Mouse (Mus musculus) heart, adult 2 months (tissue): Measurements from ENCODE around the gene 1110002E22Rik. TPM values are rescaled to one million over a fixed set of nuclear protein-coding genes. Genes with fewer than 3 reads are reported as not detected.

ENCODE experiments used
- DNase-seq, 2 experiments: peaks; one replicate each; pipeline ENCODE4 v3.0.0; 2021
- H3K27ac ChIP-seq: fragments of 200-600 bp; 2 replicates; pipeline ENCODE4 v1.8.1; 2022
- H3K27me3 ChIP-seq: fragments of 200-500 bp; 2 replicates; pipeline ENCODE4 v1.6.1; 2012; ENCODE audit warnings: mild to moderate bottlenecking, low read length, inconsistent platforms, mixed read lengths; ENCODE audit not compliant: control insufficient read depth, insufficient read depth
- H3K36me3 ChIP-seq: fragments of 200-500 bp; 2 replicates; pipeline ENCODE4 v1.6.1; 2012; ENCODE audit warnings: low read length, inconsistent platforms; ENCODE audit not compliant: control insufficient read depth, insufficient read depth
- H3K4me1 ChIP-seq: fragments of 200-500 bp; 2 replicates; pipeline ENCODE4 v1.6.1; 2011; ENCODE audit warnings: low read length; ENCODE audit not compliant: control insufficient read depth, insufficient read depth
- H3K4me3 ChIP-seq: fragments of 200-600 bp; 2 replicates; pipeline ENCODE4 v1.8.1; 2022
- H3K79me2 ChIP-seq: fragments of 200-500 bp; replicated peaks from 2 replicates; pipeline ENCODE4 v1.6.1; 2012; ENCODE audit warnings: mild to moderate bottlenecking, inconsistent platforms, low read length, moderate library complexity, mixed read lengths; ENCODE audit not compliant: control insufficient read depth, insufficient read depth
- H3K9ac ChIP-seq: fragments of 200-500 bp; 2 replicates; pipeline ENCODE4 v1.6.1; 2012; ENCODE audit warnings: low read depth, mild to moderate bottlenecking, control low read depth, inconsistent platforms, low read length, mixed read lengths
- CTCF ChIP-seq: fragments of 200-600 bp; IDR thresholded peaks from 2 replicates; pipeline ENCODE4 v1.8.1; 2022; ENCODE audit warnings: antibody characterized with exemption, mild to moderate bottlenecking, moderate library complexity
- EP300 ChIP-seq: fragments of 200-500 bp; IDR thresholded peaks from 2 replicates; pipeline ENCODE4 v1.6.1; 2011; ENCODE audit warnings: low read depth, low read length, control low read depth; ENCODE audit not compliant: insufficient read depth
- POLR2A ChIP-seq: fragments of 200-500 bp; IDR thresholded peaks from 2 replicates; pipeline ENCODE4 v1.6.1; 2011; ENCODE audit warnings: mild to moderate bottlenecking, low read depth, low read length, control low read depth; ENCODE audit not compliant: insufficient read depth
- WGBS: fragments of 180-500 bp; shearing (Covaris S2); methylation state at CpG from one replicate; pipeline ENCODE4 v1.1.7; 2018; 5-methylcytosine and 5-hydroxymethylcytosine counted together
- intact Hi-C: fragments of 180-260 bp; cut with DNase I; formaldehyde crosslinking; loops from one replicate; pipeline ENCODE4 v1.15.1; 2025
- polyA plus RNA-seq: library from polyadenylated mRNA; depleted of rRNA; stranded (reverse); fragments of >200 nt; gene quantifications from 2 replicates; pipeline ENCODE4 v1.2.3, GENCODE M21; 2012
- total RNA-seq, 2 experiments: library from RNA; stranded (reverse); gene quantifications; 2 replicates each; pipeline ENCODE4 v1.2.3; 2021

The 1110002E22Rik gene
- total and polyA plus RNA-seq, 3 experiments, result 14.7 to 48.8 (median 48.1) TPM

DNA sequence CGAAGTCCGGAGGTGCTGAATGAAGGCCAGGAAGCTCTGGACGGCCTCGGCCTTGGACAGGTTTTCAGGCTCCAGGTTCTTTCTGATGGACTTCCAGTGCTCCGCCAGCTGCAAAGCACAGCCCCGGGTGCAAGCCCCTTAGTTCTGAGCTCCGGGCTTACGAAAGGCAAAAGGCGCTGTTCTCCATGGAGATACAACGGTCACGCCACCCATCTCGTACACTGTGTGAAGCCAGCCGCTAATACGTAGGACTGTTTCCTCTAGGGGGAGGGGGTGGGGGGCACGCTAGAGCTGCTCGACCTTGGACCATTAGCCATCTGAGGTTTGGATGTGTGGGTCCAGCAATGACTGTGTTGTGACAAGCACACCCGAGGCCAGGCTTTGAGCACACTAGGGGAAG, 49.3 kb downstream of the 1110002E22Rik start:
- Histone ChIP-seq H3K27ac (no peak overlapping the region), H3K27me3 (no peaks in the 10 kb centered on the region), H3K9ac (no peak overlapping the region), H3K79me2 (no peaks in the 10 kb centered on the region), H3K36me3 (peaks cover 10% of the 10 kb centered on the region), H3K4me3 (no peak overlapping the region), H3K4me1 (peaks cover 7% of the 10 kb centered on the region; the same call in 1 of the 2 replicates)
- no peak for DNase-seq
- WGBS, result 85% methylated on average over 17 of the region's 17 CpGs
- intact Hi-C loops, result no loop called here
- TF ChIP-seq CTCF (no peak), EP300 (no peak), POLR2A (no peak)

DNA sequence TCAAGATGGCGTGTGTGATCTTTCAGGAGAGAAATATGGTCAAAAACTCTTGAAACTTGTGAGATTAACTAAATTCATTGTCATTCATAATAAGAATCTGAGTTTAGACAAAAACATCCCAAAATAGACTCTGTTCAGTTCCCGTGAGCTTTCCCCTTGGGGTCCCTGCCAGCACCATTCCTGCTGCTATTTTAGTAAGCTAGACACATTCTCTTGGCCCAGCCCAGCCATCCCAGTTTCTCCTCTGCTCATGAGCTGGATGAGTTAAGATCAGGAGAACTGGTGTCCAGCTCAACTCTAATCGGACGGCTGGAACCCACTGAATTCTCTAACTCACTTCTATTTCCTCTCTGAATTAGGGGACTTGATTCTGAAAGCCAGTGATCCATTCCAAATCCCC, 52.0 kb downstream of the 1110002E22Rik start:
- Histone ChIP-seq H3K4me1 (peaks cover 10% of the 10 kb centered on the region), H3K27me3 (no peaks in the 10 kb centered on the region), H3K36me3 (peaks cover 10% of the 10 kb centered on the region), H3K9ac (no peak overlapping the region), H3K79me2 (no peaks in the 10 kb centered on the region), H3K4me3 (no peak overlapping the region), H3K27ac (peak overlapping the region; percentile 68)
- TF ChIP-seq EP300 (no peak), POLR2A (no peak), CTCF (no peak)
- DNase-seq, result peak; percentile 43 to 73
- intact Hi-C loops, result no loop called here
- 36% methylated on average over 4 of the region's 4 CpGs for WGBS

DNA sequence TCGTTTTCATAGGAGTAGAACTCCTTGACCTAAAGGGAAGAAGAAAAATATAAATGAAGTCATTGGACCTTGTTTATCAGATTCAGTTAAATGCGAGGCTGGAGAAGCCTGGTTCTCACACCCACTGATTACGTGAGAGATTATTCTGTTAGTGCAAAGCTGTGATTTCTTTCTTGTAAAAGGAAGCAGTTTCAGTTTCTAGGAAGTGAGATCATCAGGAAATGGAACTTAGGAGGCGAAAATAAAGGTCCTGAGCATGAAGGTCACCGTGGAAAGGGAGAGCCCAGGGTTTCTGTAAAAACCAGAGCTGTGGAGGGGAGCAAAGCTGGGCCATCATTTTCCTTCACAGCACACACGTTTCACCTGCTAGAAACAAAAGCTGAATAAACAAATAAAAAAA, 53.5 kb downstream of the 1110002E22Rik start:
- Histone ChIP-seq H3K36me3 (peaks cover 10% of the 10 kb centered on the region), H3K27me3 (no peaks in the 10 kb centered on the region), H3K4me1 (peaks cover 10% of the 10 kb centered on the region), H3K9ac (no peak overlapping the region), H3K4me3 (no peak overlapping the region), H3K27ac (peak overlapping the region; percentile 68), H3K79me2 (no peaks in the 10 kb centered on the region)
- TF ChIP-seq CTCF (no peak), POLR2A (no peak), EP300 (no peak)
- intact Hi-C loops, result no loop called here
- DNase-seq, result no peak
- WGBS, result 34% methylated on average over 6 of the region's 6 CpGs

DNA sequence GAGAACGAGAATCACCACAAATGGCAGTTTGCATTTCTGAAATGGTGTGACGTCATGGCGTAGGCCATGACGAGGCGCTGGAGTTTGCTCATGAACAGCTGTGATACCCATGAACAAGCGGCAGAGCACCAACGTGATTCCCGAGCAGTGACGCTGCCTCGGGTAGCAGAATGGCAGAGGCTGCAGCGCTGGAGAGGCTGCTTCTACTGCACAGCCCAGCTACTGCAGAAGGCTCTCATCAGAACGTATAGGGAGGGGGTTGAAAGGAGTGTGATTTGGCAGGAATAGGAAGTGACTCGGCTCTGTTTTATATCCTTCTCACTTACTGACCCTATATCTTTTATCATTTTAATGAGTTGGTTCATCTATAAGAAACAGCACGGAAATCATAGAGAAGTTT, 54.0 kb downstream of the 1110002E22Rik start:
- H3K4me3 ChIP-seq, result no peak overlapping the region
- H3K27ac ChIP-seq, result peak overlapping the region; percentile 68
- no peak for DNase-seq
- no peaks in the 10 kb centered on the region for H3K27me3 ChIP-seq
- H3K79me2 ChIP-seq, result no peaks in the 10 kb centered on the region
- peak overlapping the region; percentile 43 for H3K9ac ChIP-seq
- H3K4me1 ChIP-seq, result peaks cover 10% of the 10 kb centered on the region
- intact Hi-C loops, result no loop called here
- WGBS, result 37% methylated on average over 14 of the region's 14 CpGs
- no peak for TF ChIP-seq POLR2A
- TF ChIP-seq CTCF, result no peak
- no peak for TF ChIP-seq EP300
- H3K36me3 ChIP-seq, result peaks cover 10% of the 10 kb centered on the region

DNA sequence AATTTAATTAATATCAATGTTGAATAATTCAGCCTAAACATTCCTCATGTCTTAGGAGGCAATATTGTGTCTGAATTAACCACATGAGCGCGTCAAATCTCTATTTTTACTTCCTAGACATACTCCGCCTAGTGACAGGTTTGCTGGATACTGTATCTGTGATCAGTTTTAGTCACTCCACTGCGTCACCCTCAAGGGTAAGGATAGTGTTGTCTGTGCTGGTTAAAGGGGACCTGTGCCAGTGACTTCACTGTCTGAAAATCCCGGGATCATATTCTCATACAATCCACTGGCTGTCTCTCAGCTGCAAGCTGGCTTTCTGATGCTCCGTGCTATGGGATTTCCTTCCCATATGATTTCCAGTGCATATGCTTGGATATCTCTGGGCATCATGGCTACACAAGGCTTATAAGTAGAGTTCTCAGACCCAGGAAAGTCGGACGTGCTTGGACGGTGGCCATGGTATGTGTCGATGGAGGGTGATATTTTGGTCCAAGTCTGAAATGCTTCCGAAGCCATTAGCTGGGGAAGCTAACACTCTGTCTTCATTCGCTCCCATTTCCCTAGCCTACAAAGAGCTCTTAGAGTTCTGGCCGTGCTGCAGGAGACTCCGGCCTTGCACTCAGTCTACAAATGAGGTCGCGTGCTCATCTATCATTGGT, 54.7 kb downstream of the 1110002E22Rik start:
- peak overlapping the region; percentile 68 for H3K27ac ChIP-seq
- H3K79me2 ChIP-seq, result no peaks in the 10 kb centered on the region
- H3K36me3 ChIP-seq, result peaks cover 10% of the 10 kb centered on the region
- H3K4me3 ChIP-seq, result no peak overlapping the region
- intact Hi-C loops, result no loop called here
- H3K4me1 ChIP-seq, result peaks cover 10% of the 10 kb centered on the region
- TF ChIP-seq EP300 (no peak), CTCF (peak; percentile 32; the same call in 1 of the 2 replicates)
- no peaks in the 10 kb centered on the region for H3K27me3 ChIP-seq
- H3K9ac ChIP-seq, result peak overlapping the region; percentile 44; the same call in 1 of the 2 replicates
- DNase-seq, result peak in 1 of 2 experiments; percentile 34
- 56% methylated on average over 16 of the region's 16 CpGs for WGBS

DNA sequence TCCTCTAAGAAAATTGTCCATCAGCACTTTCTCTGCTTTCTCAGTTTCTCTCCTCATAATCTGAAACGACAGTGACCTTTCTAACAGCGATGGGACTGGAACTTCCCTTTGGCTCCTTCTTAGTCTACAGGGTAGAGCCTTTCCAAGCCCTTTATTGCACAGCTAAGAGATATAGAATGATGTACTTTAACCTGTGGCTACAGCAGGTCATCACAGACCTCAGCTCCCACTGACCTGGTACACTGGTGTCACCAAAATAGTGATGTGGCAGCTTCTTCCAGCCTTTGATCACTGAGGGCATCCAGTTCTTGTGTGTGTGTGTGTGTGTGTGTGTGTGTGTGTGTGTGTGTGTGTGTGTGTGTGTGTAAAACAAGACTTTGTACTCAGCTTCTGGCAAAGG, 56.6 kb downstream of the 1110002E22Rik start:
- H3K4me3 ChIP-seq, result no peak overlapping the region
- no peaks in the 10 kb centered on the region for H3K27me3 ChIP-seq
- DNase-seq, result no peak
- TF ChIP-seq POLR2A, result no peak
- no peak for TF ChIP-seq EP300
- no peak for TF ChIP-seq CTCF
- peaks cover 8% of the 10 kb centered on the region for H3K36me3 ChIP-seq
- H3K27ac ChIP-seq, result no peak overlapping the region
- H3K79me2 ChIP-seq, result no peaks in the 10 kb centered on the region
- intact Hi-C loops, result no loop called here
- WGBS, result 92% methylated on average over 2 of the region's 2 CpGs
- H3K9ac ChIP-seq, result no peak overlapping the region
- peaks cover 7% of the 10 kb centered on the region for H3K4me1 ChIP-seq
